In genomic region chr7:80833651-80834532, GRCm38 (mm10) we compare ENCODE assay signal across 11 mouse cellular contexts. TPM values are rescaled to one million over a fixed set of nuclear protein-coding genes. Genes with fewer than 3 reads are reported as not detected.
DNase-seq lines count a peak whose midpoint lies in the region; ATAC-seq and TF ChIP-seq lines count a peak whose summit lies in the region.
"Had no signal": no experiment of that assay in that cellular context is flagged by ENCODE, and none has a peak within 500 bp of the region (broad histone marks: within the 10 kb centered on the region; RNA-seq: fewer than 3 reads in every experiment).

No protein-coding gene starts in this region.

- H3K4me2 ChIP-seq in lung, embryonic 14.5 days: no peak overlapping the region
- no peak overlapping the region for H3K4me2 ChIP-seq in lung, postnatal 0 days (replicated peaks; ENCODE audit: low read depth, low read length)
- peak overlapping the region; percentile 29; the same call in 1 of the 2 replicates for H3K4me2 ChIP-seq in liver, embryonic 13.5 days
- no peak overlapping the region for H3K4me2 ChIP-seq in hindbrain, embryonic 14.5 days (replicated peaks)

- ATAC-seq in lung, embryonic 14.5 days (ENCODE audit: insufficient read depth): no peak
- no peak for ATAC-seq in lung, postnatal 0 days
- ATAC-seq in liver, embryonic 13.5 days (ENCODE audit: low read depth): no peak
- no peak for ATAC-seq in hindbrain, embryonic 14.5 days (ENCODE audit: low FRiP score)
- ATAC-seq: midbrain, embryonic 15.5 days had no signal

- H3K27ac ChIP-seq in lung, embryonic 14.5 days (ENCODE audit: low read depth): no peak overlapping the region
- no peak overlapping the region for H3K27ac ChIP-seq in lung, postnatal 0 days (ENCODE audit: low read length)
- H3K27ac ChIP-seq in liver, embryonic 13.5 days: no peak overlapping the region
- no peak overlapping the region for H3K27ac ChIP-seq in hindbrain, embryonic 14.5 days
- H3K27ac ChIP-seq: forebrain, embryonic 12.5 days; midbrain, embryonic 15.5 days had no signal

- 30% methylated on average over 12 of the region's 12 CpGs for WGBS in lung, embryonic 14.5 days
- WGBS in lung, postnatal 0 days: 25% methylated on average over 11 of the region's 12 CpGs
- WGBS in liver, embryonic 13.5 days (ENCODE audit: insufficient replicate concordance): 39% methylated on average over 12 of the region's 12 CpGs
- 41% methylated on average over 12 of the region's 12 CpGs for WGBS in hindbrain, embryonic 14.5 days

- no peak for TF ChIP-seq EP300 in lung, postnatal 0 days (IDR thresholded peaks at IDR 0.05)

- no peak overlapping the region for H3K4me3 ChIP-seq in lung, embryonic 14.5 days (ENCODE audit: low read depth, low read length)
- H3K4me3 ChIP-seq in lung, postnatal 0 days (ENCODE audit: low read depth, low read length): no peak overlapping the region
- no peak overlapping the region for H3K4me3 ChIP-seq in liver, embryonic 13.5 days (replicated peaks)
- H3K4me3 ChIP-seq in hindbrain, embryonic 14.5 days (replicated peaks; ENCODE audit: low read length): no peak overlapping the region
- H3K4me3 ChIP-seq: forebrain, embryonic 12.5 days; midbrain, embryonic 15.5 days had no signal

- no peaks in the 10 kb centered on the region for H3K27me3 ChIP-seq in lung, embryonic 14.5 days (ENCODE audit: insufficient read depth, low read length)
- no peaks in the 10 kb centered on the region for H3K27me3 ChIP-seq in lung, postnatal 0 days (replicated peaks; ENCODE audit: insufficient read depth, low read length)
- H3K27me3 ChIP-seq in liver, embryonic 13.5 days: no peaks in the 10 kb centered on the region
- H3K27me3 ChIP-seq in hindbrain, embryonic 14.5 days (ENCODE audit: control insufficient read depth, insufficient read depth, low read length): no peaks in the 10 kb centered on the region
- H3K27me3 ChIP-seq: forebrain, embryonic 12.5 days; midbrain, embryonic 15.5 days had no signal

- H3K4me1 ChIP-seq in lung, embryonic 14.5 days (ENCODE audit: insufficient read depth): peaks cover 9% of the 10 kb centered on the region; the same call in 1 of the 2 replicates
- no peaks in the 10 kb centered on the region; the same call in 1 of the 2 replicates for H3K4me1 ChIP-seq in lung, postnatal 0 days (ENCODE audit: insufficient read depth, low read depth, low read length)
- H3K4me1 ChIP-seq in liver, embryonic 13.5 days (replicated peaks): peaks cover 16% of the 10 kb centered on the region
- H3K4me1 ChIP-seq in hindbrain, embryonic 14.5 days (replicated peaks; ENCODE audit: control insufficient read depth, insufficient read depth, low read length): no peaks in the 10 kb centered on the region

- TF ChIP-seq CTCF in lung, embryonic 14.5 days (IDR thresholded peaks at IDR 0.05; ENCODE audit: low read depth): no peak
- TF ChIP-seq CTCF in lung, postnatal 0 days (IDR thresholded peaks at IDR 0.05): no peak

- H3K9me3 ChIP-seq in lung, embryonic 14.5 days (ENCODE audit: low read depth, low read length): no peaks in the 10 kb centered on the region
- no peaks in the 10 kb centered on the region for H3K9me3 ChIP-seq in lung, postnatal 0 days (ENCODE audit: low read length)
- no peaks in the 10 kb centered on the region for H3K9me3 ChIP-seq in liver, embryonic 13.5 days (replicated peaks)
- no peaks in the 10 kb centered on the region for H3K9me3 ChIP-seq in hindbrain, embryonic 14.5 days (ENCODE audit: control insufficient read depth, low read length)
- H3K9me3 ChIP-seq: forebrain, embryonic 12.5 days; midbrain, embryonic 15.5 days had no signal

- no peaks in the 10 kb centered on the region for H3K36me3 ChIP-seq in lung, embryonic 14.5 days (ENCODE audit: insufficient read depth)
- no peaks in the 10 kb centered on the region for H3K36me3 ChIP-seq in lung, postnatal 0 days (ENCODE audit: insufficient read depth, low read length)
- H3K36me3 ChIP-seq in liver, embryonic 13.5 days: no peaks in the 10 kb centered on the region
- H3K36me3 ChIP-seq in hindbrain, embryonic 14.5 days (replicated peaks; ENCODE audit: control insufficient read depth, insufficient read depth): no peaks in the 10 kb centered on the region
- H3K36me3 ChIP-seq: forebrain, embryonic 12.5 days; midbrain, embryonic 15.5 days had no signal

- H3K9ac ChIP-seq in lung, embryonic 14.5 days: no peak overlapping the region
- H3K9ac ChIP-seq in lung, postnatal 0 days (replicated peaks; ENCODE audit: low read depth): no peak overlapping the region
- no peak overlapping the region for H3K9ac ChIP-seq in liver, embryonic 13.5 days
- H3K9ac ChIP-seq in hindbrain, embryonic 14.5 days: no peak overlapping the region
- H3K9ac ChIP-seq: forebrain, embryonic 12.5 days; midbrain, embryonic 15.5 days had no signal

- DNase-seq in lung, embryonic 14.5 days: peak; percentile 32
- no peak for DNase-seq in lung, postnatal 0 days (ENCODE audit: low spot score)
- DNase-seq in A20 (ENCODE audit: low read depth, low spot score): peak; percentile 30
- peak; percentile 94 for DNase-seq in ES-CJ7 (ENCODE audit: low read depth, low spot score)
- DNase-seq in liver, embryonic 13.5 days: no peak
- no peak for DNase-seq in adrenal gland, adult 2 months
- DNase-seq in hindbrain, embryonic 14.5 days (ENCODE audit: low spot score): no peak
- DNase-seq in frontal cortex, postnatal 10 days (ENCODE audit: low spot score in 2 of 2): no peak
- DNase-seq: adrenal gland, adult 8-10 months had no signal

RNA-seq across cellular contexts. Expression of gene Iqgap1, which starts 8.1 kb away (rescaled TPM):
- 92.3 and 95.2 TPM in 2 replicates for polyA plus RNA-seq in lung, embryonic 14.5 days (2014; fragmentation: Nextera tagmentation; extraction: Ambion mirVana)
- 153 and 183 TPM in 2 replicates for polyA plus RNA-seq in lung, postnatal 0 days (2015; fragmentation: Nextera tagmentation; extraction: Ambion mirVana)
- polyA plus RNA-seq in liver, embryonic 13.5 days (2015; fragmentation: Nextera tagmentation; extraction: Ambion mirVana): 13.1 and 15.6 TPM in 2 replicates
- 10 to 100 TPM; 84.8 to 88.4 TPM for total RNA-seq in adrenal gland, adult 2 months (2021)
- polyA plus RNA-seq in adrenal gland, adult 2 months (2012; rRNA removed): 15.7 and 19.1 TPM in 2 replicates
- 19.6 and 24.7 TPM in 2 replicates for polyA plus RNA-seq in hindbrain, embryonic 14.5 days (2014; fragmentation: Nextera tagmentation; extraction: Ambion mirVana)

RNA-seq across cellular contexts. Expression of gene Zscan2, which starts 26.8 kb away (rescaled TPM):
- polyA plus RNA-seq in lung, embryonic 14.5 days (2014; fragmentation: Nextera tagmentation; extraction: Ambion mirVana): 2.2 and 3.2 TPM in 2 replicates
- 1.1 and 1.5 TPM in 2 replicates for polyA plus RNA-seq in lung, postnatal 0 days (2015; fragmentation: Nextera tagmentation; extraction: Ambion mirVana)
- polyA plus RNA-seq in liver, embryonic 13.5 days (2015; fragmentation: Nextera tagmentation; extraction: Ambion mirVana): 0.31 and 0.37 TPM in 2 replicates
- total RNA-seq in adrenal gland, adult 2 months (2021): 1 to 10 TPM; 4.6 to 6.6 TPM
- 4.0 and 4.4 TPM in 2 replicates for polyA plus RNA-seq in adrenal gland, adult 2 months (2012; rRNA removed)
- 4.1 and 4.4 TPM in 2 replicates for polyA plus RNA-seq in hindbrain, embryonic 14.5 days (2014; fragmentation: Nextera tagmentation; extraction: Ambion mirVana)

Comparison
In these comparisons a context has a peak if more than half of its experiments do, and no peak if none do; other contexts are left out.
1. DNase-seq: peak in lung, embryonic 14.5 days (single experiment), A20 (single experiment) and ES-CJ7 (single experiment); none in lung, postnatal 0 days (single experiment), liver, embryonic 13.5 days (single experiment), adrenal gland, adult 2 months (single experiment), hindbrain, embryonic 14.5 days (single experiment) and frontal cortex, postnatal 10 days (0 of 2).